Mouse (Mus musculus) MEL (cell line): ENCODE measurements around the gene Brox. TPM values are rescaled to one million over a fixed set of nuclear protein-coding genes. Genes with fewer than 3 reads are reported as not detected.
A peak's percentile ranks its signal among the peaks of the same experiment; 100 is the strongest.
"Not testable (repeated sequence)": the region's sequence is repeated elsewhere in the genome, so short reads cannot be mapped to it uniquely, and the experiment has no call there.

Experiments used
- DNase-seq: peaks from one replicate; pipeline ENCODE4 v3.0.0; 2011; ENCODE audit warnings: low read depth, low spot score
- H3K27ac ChIP-seq: 2 replicates; pipeline ENCODE4 v1.5.1; 2012; ENCODE audit warnings: low read depth, mild to moderate bottlenecking, control low read depth, low read length, moderate library complexity; ENCODE audit not compliant: control insufficient read depth
- H3K27me3 ChIP-seq, 2 experiments: fragments of 150-350 bp in 1 of 2; sonication (generic) in 1 of 2; 2 replicates each; pipeline ENCODE4 v1.6.1; 2012; ENCODE audit warnings: low read length in 2 of 2, mild to moderate bottlenecking in 2 of 2, improper control_type of control experiment in 1 of 2, moderate library complexity in 1 of 2; ENCODE audit not compliant: insufficient read depth in 2 of 2, control insufficient read depth in 1 of 2
- H3K36me3 ChIP-seq, 2 experiments: 2 replicates each; pipeline ENCODE4 v1.6.1; 2012 to 2014; ENCODE audit warnings: low read length in 2 of 2, improper control_type of control experiment in 1 of 2, inconsistent platforms in 1 of 2, mild to moderate bottlenecking in 1 of 2; ENCODE audit not compliant: insufficient read depth in 2 of 2, control insufficient read depth in 1 of 2
- H3K4me1 ChIP-seq, 2 experiments: fragments of 150-350 bp in 1 of 2; sonication (generic) in 1 of 2; 2 replicates each; pipeline ENCODE4 v1.6.1; 2012; ENCODE audit warnings: low read length in 2 of 2, improper control_type of control experiment in 1 of 2, mild to moderate bottlenecking in 1 of 2; ENCODE audit not compliant: insufficient read depth in 2 of 2, control insufficient read depth in 1 of 2
- H3K4me3 ChIP-seq, 2 experiments: fragments of 150-350 bp in 1 of 2; sonication (generic) in 1 of 2; 2 replicates each; pipeline ENCODE4 v1.5.1; 2012; ENCODE audit warnings: low read depth in 2 of 2, low read length in 2 of 2, mild to moderate bottlenecking in 2 of 2, moderate library complexity in 2 of 2, control low read depth in 1 of 2, improper control_type of control experiment in 1 of 2; ENCODE audit not compliant: control insufficient read depth in 1 of 2, insufficient read depth in 1 of 2
- H3K79me2 ChIP-seq: 2 replicates; pipeline ENCODE4 v1.6.1; 2012; ENCODE audit warnings: mild to moderate bottlenecking, low read length, moderate library complexity; ENCODE audit not compliant: control insufficient read depth, poor library complexity, insufficient read depth
- H3K9ac ChIP-seq: 2 replicates; pipeline ENCODE4 v1.6.1; 2012; ENCODE audit warnings: low read depth, mild to moderate bottlenecking, control low read depth, low read length, moderate library complexity; ENCODE audit not compliant: control insufficient read depth, poor library complexity, severe bottlenecking
- H3K9me3 ChIP-seq: fragments of 150-350 bp; sonication (generic); replicated peaks from 2 replicates; pipeline ENCODE4 v1.6.1; 2012; ENCODE audit warnings: mild to moderate bottlenecking, low read length, improper control_type of control experiment, moderate library complexity; ENCODE audit not compliant: insufficient read depth
- CHD1 ChIP-seq: IDR thresholded peaks from 2 replicates; pipeline ENCODE4 v1.6.1; 2012; ENCODE audit warnings: low read depth, mild to moderate bottlenecking, inconsistent platforms, low read length, improper control_type of control experiment
- ELF1 ChIP-seq: IDR thresholded peaks from 2 replicates; pipeline ENCODE4 v1.6.1; 2014; ENCODE audit warnings: low read depth, mild to moderate bottlenecking, inconsistent platforms, low read length, improper control_type of control experiment, moderate library complexity
- EP300 ChIP-seq, 2 experiments: IDR thresholded peaks; 2 replicates each; pipeline ENCODE4 v1.6.1; 2011; ENCODE audit warnings: improper control_type of control experiment in 2 of 2, low read length in 2 of 2, low read depth in 1 of 2, mild to moderate bottlenecking in 1 of 2
- ETS1 ChIP-seq: IDR thresholded peaks from 2 replicates; pipeline ENCODE4 v1.6.1; 2012; ENCODE audit warnings: low read depth, mild to moderate bottlenecking, inconsistent platforms, low read length, improper control_type of control experiment, moderate library complexity
- GATA1 ChIP-seq: IDR thresholded peaks from 2 replicates; pipeline ENCODE4 v1.6.1; 2011; ENCODE audit warnings: low read depth, low read length, improper control_type of control experiment
- MAFK ChIP-seq: IDR thresholded peaks from 2 replicates; pipeline ENCODE4 v1.6.1; 2011; ENCODE audit warnings: low read depth, mild to moderate bottlenecking, low read length, improper control_type of control experiment, borderline replicate concordance
- MAX ChIP-seq: IDR thresholded peaks from 2 replicates; pipeline ENCODE4 v1.6.1; 2011; ENCODE audit warnings: low read length, improper control_type of control experiment
- MEF2A ChIP-seq: IDR thresholded peaks from 2 replicates; pipeline ENCODE4 v1.6.1; 2014; ENCODE audit warnings: low read depth, mild to moderate bottlenecking, inconsistent platforms, low read length, improper control_type of control experiment; ENCODE audit not compliant: poor library complexity, insufficient replicate concordance, severe bottlenecking; ENCODE audit errors: extremely low read depth
- MXI1 ChIP-seq: IDR thresholded peaks from 2 replicates; pipeline ENCODE4 v1.6.1; 2011; ENCODE audit warnings: mild to moderate bottlenecking, low read depth, low read length, improper control_type of control experiment
- MYB ChIP-seq: IDR thresholded peaks from 2 replicates; pipeline ENCODE4 v1.6.1; 2011; ENCODE audit warnings: mild to moderate bottlenecking, low read depth, low read length, improper control_type of control experiment
- NELFE ChIP-seq: IDR thresholded peaks from 2 replicates; pipeline ENCODE4 v1.6.1; 2011; ENCODE audit warnings: low read depth, low read length, improper control_type of control experiment
- RCOR1 ChIP-seq: IDR thresholded peaks from 2 replicates; pipeline ENCODE4 v1.6.1; 2012; ENCODE audit warnings: low read depth, mild to moderate bottlenecking, inconsistent platforms, low read length, improper control_type of control experiment
- SIN3A ChIP-seq: IDR thresholded peaks from 2 replicates; pipeline ENCODE4 v1.6.1; 2012; ENCODE audit warnings: low read length, improper control_type of control experiment, inconsistent platforms
- TAL1 ChIP-seq: IDR thresholded peaks from 2 replicates; pipeline ENCODE4 v1.6.1; 2012; ENCODE audit warnings: mild to moderate bottlenecking, inconsistent platforms, low read length, moderate library complexity, mixed read lengths
- TBP ChIP-seq: IDR thresholded peaks from 2 replicates; pipeline ENCODE4 v1.8.0; 2011; ENCODE audit warnings: low read depth, low read length, improper control_type of control experiment
- TCF12 ChIP-seq: IDR thresholded peaks from 2 replicates; pipeline ENCODE4 v1.6.1; 2014; ENCODE audit warnings: low read depth, mild to moderate bottlenecking, inconsistent platforms, low read length, improper control_type of control experiment, moderate library complexity
- USF1 ChIP-seq: IDR thresholded peaks from 2 replicates; pipeline ENCODE4 v1.6.1; 2014; ENCODE audit warnings: low read depth, mild to moderate bottlenecking, inconsistent platforms, low read length, improper control_type of control experiment, moderate library complexity
- ZKSCAN1 ChIP-seq: IDR thresholded peaks from 2 replicates; pipeline ENCODE4 v1.6.1; 2012; ENCODE audit warnings: low read depth, mild to moderate bottlenecking, inconsistent platforms, low read length, improper control_type of control experiment, moderate library complexity
- ZMIZ1 ChIP-seq: IDR thresholded peaks from 2 replicates; pipeline ENCODE4 v1.6.1; 2012; ENCODE audit warnings: low read depth, mild to moderate bottlenecking, inconsistent platforms, low read length, improper control_type of control experiment, moderate library complexity
- polyA plus RNA-seq, 2 experiments: library from polyadenylated mRNA; stranded (reverse) in 1 of 2; unstranded in 1 of 2; fragments of >175 nt in 1 of 2; fragments of >200 nt in 1 of 2; gene quantifications; 2 replicates each; pipeline versions ENCODE4 v1.2.1 to v1.2.4; 2012; ENCODE audit warnings: low replicate concordance in 2 of 2, low read depth in 1 of 2; ENCODE audit not compliant: insufficient read length in 2 of 2, insufficient read depth in 1 of 2, missing spikeins in 1 of 2
- total RNA-seq: library from RNA; depleted of rRNA; stranded (reverse); fragments of 300-350 nt; gene quantifications from 2 replicates; pipeline ENCODE4 v1.2.3, GENCODE M21; 2012

Brox gene
- total and polyA plus RNA-seq, 3 experiments: 25.4 to 145 (median 28.4) TPM

GRCm38 (mm10) chr1:183323923-183324322 is 26.9 kb upstream of the Brox start:
- no peaks in the 10 kb centered on the region for H3K9me3 ChIP-seq
- no peaks in the 10 kb centered on the region for H3K27me3 ChIP-seq
- peaks cover 22 to 28% of the 10 kb centered on the region in 2 experiments for H3K36me3 ChIP-seq
- no peak for DNase-seq
- TF ChIP-seq TAL1 (no peak), ZMIZ1 (no peak), MAFK (peak; percentile 85), USF1 (no peak), NELFE (no peak), MAX (no peak), ZKSCAN1 (no peak)
- H3K79me2 ChIP-seq: no peaks in the 10 kb centered on the region
- no peak overlapping the region for H3K9ac ChIP-seq
- peaks cover 6 to 15% of the 10 kb centered on the region in 2 experiments for H3K4me1 ChIP-seq
- no peak overlapping the region for H3K4me3 ChIP-seq
- no peak overlapping the region for H3K27ac ChIP-seq

- not testable (repeated sequence) for H3K4me3 ChIP-seq
Measured at GRCm38 (mm10) chr1:183322496-183322895, 25.4 kb upstream of the Brox start.

GRCm38 (mm10) chr1:183320708-183321107 is 23.6 kb upstream of the Brox start:
- Histone ChIP-seq H3K9ac (no peak overlapping the region), H3K27me3 (no peaks in the 10 kb centered on the region), H3K36me3 (peaks cover 22 to 26% of the 10 kb centered on the region in 2 experiments)
- TF ChIP-seq ELF1 (0 out of 2 replicates have a peak, but pooled peaks have one; percentile 32), SIN3A (peak; percentile 83), ETS1 (peak; percentile 99), GATA1 (peak; percentile 82), TBP (no peak), TCF12 (peak; percentile 80), MXI1 (peak; percentile 48; the same call in 1 of the 2 replicates), EP300 (IDR thresholded peaks at IDR 0.05; ENCODE audit: low read depth in 1 of 2, low read length in 2 of 2) (peak; percentile 76 to 90), MYB (peak; percentile 85), CHD1 (no peak), MEF2A (0 out of 2 replicates have a peak, but pooled peaks have one; percentile 43), RCOR1 (peak; percentile 85; the same call in 1 of the 2 replicates), MAX (no peak)
- TF ChIP-seq, all 39 proteins: peak for 10
- no peak overlapping the region for H3K4me3 ChIP-seq
- H3K9me3 ChIP-seq: no peaks in the 10 kb centered on the region
- DNase-seq: peak; percentile 70
- peak overlapping the region; percentile 68 for H3K27ac ChIP-seq
- peaks cover 6 to 15% of the 10 kb centered on the region in 2 experiments for H3K4me1 ChIP-seq
- H3K79me2 ChIP-seq: no peaks in the 10 kb centered on the region

More at GRCm38 (mm10) chr1:183322496-183322895, 25.4 kb upstream of the Brox start:
- H3K9ac ChIP-seq, DNase-seq, H3K27me3 ChIP-seq, H3K79me2 ChIP-seq, H3K9me3 ChIP-seq, H3K27ac ChIP-seq: not testable (repeated sequence)
- Histone ChIP-seq H3K36me3 (peaks cover 22 to 27% of the 10 kb centered on the region in 2 experiments), H3K4me1 (peaks cover 6 to 15% of the 10 kb centered on the region in 2 experiments)
